Mouse (Mus musculus) cerebellum, postnatal 4 days (tissue): ENCODE results near the gene Pfdn6.
"Not testable (repeated sequence)": the region's sequence is repeated elsewhere in the genome, so short reads cannot be mapped to it uniquely, and the experiment has no call there.

Source experiments
- DNase-seq, 2 experiments: peaks; one replicate each; pipeline ENCODE4 v3.0.0; 2022; ENCODE audit warnings: low spot score in 2 of 2, mixed read lengths in 1 of 2

Pfdn6 gene

DNA sequence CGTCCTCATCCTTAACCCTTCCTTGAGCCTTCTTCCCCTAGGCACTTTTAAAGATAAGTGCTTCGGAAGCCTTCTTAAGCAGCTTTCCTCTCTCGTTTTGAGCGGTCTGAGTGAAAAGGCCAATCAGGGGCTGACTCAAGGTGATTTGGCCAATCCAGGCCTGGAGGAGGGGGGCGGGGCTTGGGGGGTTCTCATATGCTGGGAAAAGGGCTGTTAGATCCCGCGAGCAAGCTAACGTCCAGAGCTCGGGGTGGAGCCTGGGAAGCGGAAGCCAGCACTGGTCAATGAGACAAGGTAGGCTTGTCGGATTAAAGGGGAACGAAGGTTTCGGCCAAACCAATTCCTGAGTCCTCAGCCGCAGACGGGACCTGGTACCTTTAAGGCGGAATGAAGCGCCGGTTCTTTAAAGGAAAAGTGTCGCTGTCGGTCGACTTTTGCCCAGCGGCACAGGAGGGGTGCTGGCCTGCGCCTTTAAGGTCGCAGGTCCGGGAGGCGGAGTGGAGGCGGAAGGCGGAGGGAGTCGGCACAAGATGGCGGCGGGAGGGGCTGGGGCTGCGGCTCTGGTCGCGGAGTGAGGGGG lies 24.4 kb downstream of the Pfdn6 start, which contains the start of the genes Tapbp and Zbtb22:
Tapbp (plus strand) TSS at position 229 of the 580 bp plus-strand sequence.
Zbtb22 (plus strand) TSS at position 234 of the 580 bp plus-strand sequence.
- peak; percentile 87 to 95 for DNase-seq

GRCm38 (mm10) chr17:33914969-33915391 lies 25.2 kb downstream of the Pfdn6 start:
- DNase-seq: no peak

GRCm38 (mm10) chr17:33913905-33914304 lies 26.2 kb downstream of the Pfdn6 start:
- DNase-seq: no peak

DNA sequence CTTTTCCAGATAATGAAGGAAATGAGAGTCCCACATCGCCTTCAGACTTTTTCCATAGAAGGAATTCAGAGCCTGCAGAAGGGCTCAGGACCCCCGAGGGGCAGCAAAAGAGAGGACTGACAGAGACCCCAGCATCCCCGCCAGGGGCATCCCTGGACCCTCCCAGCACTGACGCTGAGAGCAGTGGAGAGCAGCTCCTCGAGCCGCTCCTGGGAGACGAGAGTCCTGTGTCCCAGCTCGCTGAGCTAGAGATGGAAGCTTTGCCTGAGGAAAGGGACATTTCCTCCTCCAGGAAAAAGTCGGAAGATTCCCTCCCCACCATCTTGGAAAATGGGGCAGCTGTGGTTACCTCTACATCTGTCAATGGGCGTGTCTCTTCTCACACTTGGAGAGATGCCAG lies 26.9 kb downstream of the Pfdn6 start:
- no peak for DNase-seq

DNA sequence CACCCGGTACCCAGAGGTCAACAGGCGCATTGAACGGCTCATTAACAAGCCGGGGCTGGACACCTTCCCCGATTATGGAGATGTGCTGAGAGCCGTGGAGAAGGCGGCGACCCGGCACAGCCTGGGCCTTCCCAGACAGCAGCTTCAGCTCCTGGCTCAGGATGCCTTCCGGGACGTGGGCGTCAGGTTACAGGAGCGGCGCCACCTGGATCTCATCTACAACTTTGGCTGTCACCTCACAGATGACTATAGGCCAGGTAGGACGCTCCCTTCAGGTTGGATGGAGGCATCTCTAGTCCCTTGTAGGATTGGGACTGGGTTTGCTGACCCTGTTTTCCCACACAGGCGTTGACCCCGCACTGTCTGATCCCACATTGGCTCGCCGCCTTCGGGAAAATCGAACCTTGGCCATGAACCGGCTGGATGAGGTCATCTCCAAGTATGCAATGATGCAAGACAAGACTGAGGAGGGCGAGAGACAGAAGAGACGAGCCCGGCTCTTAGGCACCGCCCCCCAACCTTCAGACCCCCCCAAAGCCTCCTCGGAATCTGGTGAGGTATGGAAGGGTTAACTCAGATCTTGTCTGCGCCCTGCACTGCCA lies 28.2 kb downstream of the Pfdn6 start:
- DNase-seq: no peak

DNA sequence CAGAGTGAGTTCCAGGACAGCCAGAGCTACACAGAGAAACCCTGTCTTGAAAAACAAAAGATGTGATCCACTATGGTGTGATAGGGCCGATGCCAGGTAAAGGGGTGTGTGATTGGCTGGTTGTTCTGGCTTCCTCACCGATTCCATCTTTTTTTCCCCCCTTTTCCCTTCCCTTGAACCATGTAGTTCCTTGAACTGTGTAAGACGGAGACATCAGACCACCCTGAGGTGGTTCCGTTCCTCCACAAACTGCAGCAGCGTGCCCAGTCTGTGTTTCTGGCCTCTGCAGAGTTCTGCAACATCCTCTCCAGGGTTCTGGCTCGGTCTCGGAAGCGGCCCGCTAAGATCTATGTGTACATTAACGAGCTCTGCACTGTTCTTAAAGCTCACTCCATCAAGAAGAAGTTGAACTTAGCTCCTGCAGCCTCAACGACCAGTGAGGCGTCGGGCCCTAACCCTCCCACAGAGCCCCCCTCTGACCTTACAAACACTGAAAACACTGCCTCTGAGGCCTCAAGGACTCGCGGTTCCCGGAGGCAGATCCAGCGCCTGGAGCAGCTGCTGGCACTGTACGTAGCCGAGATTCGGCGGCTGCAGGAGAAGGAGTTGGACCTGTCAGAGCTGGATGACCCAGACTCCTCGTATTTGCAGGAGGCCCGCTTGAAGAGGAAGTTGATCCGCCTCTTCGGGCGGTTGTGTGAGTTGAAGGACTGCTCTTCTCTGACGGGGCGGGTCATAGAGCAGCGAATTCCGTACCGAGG lies 28.9 kb downstream of the Pfdn6 start:
- DNase-seq: no peak

- DNase-seq: no peak
Measured at GRCm38 (mm10) chr17:33910346-33911051, 29.6 kb downstream of the Pfdn6 start.

- no peak for DNase-seq
Measured at GRCm38 (mm10) chr17:33909869-33910250, 30.3 kb downstream of the Pfdn6 start.

DNA sequence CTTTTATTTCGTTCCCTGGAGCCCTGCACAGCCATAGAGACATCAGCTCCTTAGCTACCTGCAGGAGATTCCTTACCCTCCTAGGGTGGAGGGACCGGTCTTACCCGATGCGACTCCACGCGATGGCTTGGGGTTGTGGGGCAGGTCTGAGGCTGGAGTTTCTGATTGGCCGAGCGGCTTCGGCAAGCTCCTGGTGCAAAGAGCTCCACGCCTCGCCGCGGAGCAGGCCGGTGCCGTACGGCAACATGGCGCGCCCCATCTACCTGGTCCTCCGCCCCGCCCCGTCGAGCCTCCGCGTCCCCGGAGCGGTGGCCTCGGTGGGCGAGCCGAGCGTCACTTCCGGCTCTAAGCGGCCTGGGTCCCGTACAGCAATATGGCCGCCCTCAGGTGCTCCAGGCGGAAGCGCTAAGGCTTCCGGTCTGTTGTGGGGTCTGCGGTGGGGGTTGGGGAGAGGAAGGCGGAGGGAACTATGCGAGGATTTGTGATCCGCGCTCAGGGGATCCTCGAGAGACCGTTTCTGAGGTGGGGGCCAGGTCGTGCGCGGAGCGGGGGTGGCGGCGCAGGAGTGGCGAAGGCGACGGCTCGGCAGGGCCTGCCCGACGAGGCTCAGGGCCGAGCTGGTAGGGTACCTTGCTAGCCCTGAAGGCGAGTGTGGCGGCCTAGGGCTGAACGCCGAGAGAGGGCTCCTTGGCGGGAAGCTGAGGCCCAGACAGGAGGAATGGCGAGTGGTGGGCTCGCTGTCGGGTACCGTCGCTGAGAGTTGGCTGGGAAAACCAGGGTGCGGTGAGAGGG lies 30.9 kb downstream of the Pfdn6 start, which contains the start of gene Daxx:
Daxx (plus strand) TSS at position 338 of the 792 bp plus-strand sequence.
- DNase-seq: peak; percentile 97 to 98

GRCm38 (mm10) chr17:33908331-33909076 lies 31.6 kb downstream of the Pfdn6 start:
- peak in 1 of 2 experiments; percentile 57 for DNase-seq

DNA sequence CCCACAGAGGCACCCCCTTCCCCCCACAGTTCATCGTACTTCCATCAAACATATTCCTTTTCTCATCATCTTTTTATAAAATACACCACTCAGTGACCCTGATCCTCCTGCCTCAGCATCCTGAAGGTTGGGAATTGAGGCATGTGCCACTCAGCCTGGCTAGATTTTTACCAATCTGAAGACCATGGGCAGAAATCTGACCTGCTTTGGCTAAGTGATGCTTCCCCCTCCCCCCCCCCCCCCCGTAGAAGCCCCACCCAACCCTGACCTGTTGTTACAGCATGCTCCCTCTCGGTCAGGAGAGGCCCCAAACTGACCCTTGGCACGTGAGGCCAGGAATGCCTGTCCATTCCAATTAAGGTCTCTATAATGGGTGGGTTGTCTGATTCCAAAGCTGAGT lies 35.3 kb downstream of the Pfdn6 start, which contains the start of gene Platr17:
Platr17 (plus strand) TSS at position 301 of the 400 bp plus-strand sequence.
- DNase-seq: not testable (repeated sequence)

- not testable (repeated sequence) for DNase-seq
Measured at GRCm38 (mm10) chr17:33903911-33904651, 36.1 kb downstream of the Pfdn6 start.

GRCm38 (mm10) chr17:33902491-33902890 lies 37.7 kb downstream of the Pfdn6 start:
- DNase-seq: no peak

DNA sequence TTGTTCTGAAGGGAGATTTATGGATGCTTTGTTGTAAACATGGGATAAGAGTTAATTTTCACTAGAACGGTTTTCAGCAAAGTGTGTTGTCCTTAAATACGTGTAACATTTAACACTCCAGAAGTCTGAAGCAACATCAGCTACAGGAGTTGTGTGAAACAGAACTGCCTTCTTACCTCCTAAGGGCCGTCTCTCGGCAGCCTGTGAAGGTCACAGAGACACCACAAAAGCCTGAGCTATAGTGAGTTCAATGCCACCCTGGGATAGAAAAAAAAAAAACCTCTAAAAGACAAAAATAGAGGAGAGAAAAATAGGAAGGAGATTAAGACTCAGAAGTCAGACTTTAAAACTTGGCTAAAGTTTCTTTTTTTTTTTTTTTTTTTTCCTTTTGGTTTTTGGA lies 38.1 kb downstream of the Pfdn6 start:
- DNase-seq: no peak

DNA sequence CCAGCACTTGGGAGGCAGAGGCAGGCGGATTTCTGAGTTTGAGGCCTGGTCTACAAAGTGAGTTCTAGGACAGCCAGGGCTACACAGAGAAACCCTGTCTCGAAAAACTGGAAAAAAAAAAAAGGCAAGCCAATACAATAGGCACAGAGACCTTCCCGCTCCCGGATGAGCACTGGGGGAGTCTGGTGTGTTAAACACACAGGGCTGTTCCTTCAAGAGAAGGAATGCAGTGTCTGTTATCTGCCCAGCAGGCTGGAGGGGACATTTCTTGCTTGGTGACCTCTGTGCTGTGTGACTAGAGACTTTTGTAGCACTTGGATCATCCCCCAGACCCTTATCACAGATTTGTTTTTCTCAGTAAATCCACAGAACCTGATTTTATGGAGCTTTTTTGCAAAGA lies 38.5 kb downstream of the Pfdn6 start:
- DNase-seq: no peak

- no peak for DNase-seq
Measured at GRCm38 (mm10) chr17:33900989-33901314, 39.2 kb downstream of the Pfdn6 start.

DNA sequence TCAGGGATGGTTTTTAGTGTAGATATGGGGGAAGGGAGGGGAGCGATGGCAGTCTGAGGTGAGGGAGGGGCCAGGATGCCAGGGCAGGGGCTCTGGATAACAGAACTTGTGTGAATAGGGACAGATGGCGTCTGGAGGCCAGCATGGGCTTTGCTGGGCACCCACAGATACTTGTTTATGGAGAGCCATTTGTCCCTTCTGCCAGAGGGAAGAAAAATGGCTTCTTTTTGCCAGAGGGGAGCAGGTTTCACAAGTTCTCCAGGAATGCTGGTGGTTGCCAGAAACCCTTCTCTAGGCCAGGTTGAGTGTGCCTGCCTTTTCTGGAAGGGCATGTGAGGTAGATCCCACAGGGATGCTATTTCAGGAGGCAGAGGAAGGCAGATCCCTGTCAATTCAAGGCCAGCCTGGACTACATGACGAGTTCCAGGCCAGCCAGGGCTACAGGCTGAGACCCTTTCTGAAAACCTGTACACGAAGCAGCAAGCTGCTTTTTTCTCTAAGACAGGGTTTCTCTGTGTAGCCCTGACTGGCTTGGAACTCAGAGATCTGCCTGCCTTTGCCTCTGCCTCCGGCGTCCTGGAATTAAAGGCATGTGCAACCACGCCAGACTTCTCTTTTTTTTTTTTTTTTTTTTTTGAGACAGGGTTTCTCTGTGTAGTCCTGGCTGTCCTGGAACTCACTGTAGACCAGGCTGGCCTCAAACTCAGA lies 39.7 kb downstream of the Pfdn6 start:
- DNase-seq: no peak

DNA sequence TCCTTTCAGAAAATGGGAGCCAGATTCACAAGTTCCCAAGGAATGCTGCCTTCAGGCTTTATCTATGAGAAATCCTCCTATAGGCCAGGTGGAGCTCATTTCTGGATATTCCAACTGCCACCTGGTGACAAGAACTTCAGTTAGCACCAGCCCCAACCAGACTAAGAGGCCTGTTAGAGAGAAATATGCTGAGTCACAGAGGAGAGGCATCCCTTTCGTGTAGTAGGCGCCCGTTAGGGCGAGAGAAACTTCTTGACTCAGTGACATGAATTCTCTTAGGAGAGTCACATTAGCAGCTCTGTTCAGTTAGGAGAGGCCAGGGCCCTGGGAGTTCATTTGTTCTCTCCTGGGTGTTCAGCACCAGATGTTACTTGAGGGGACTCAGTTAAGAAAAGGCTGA lies 40.5 kb downstream of the Pfdn6 start:
- no peak for DNase-seq

GRCm38 (mm10) chr17:33898193-33898592 lies 42.0 kb downstream of the Pfdn6 start:
- not testable (repeated sequence) for DNase-seq
